Mouse (Mus musculus) MEL (cell line): ENCODE results near the gene Lin52. TPM values are rescaled to one million over a fixed set of nuclear protein-coding genes. Genes with fewer than 3 reads are reported as not detected.

Experiments
- DNase-seq: peaks from one replicate; pipeline ENCODE4 v3.0.0; 2011; ENCODE audit warnings: low read depth, low spot score
- H3K27ac ChIP-seq: 2 replicates; pipeline ENCODE4 v1.5.1; 2012; ENCODE audit warnings: low read depth, mild to moderate bottlenecking, control low read depth, low read length, moderate library complexity; ENCODE audit not compliant: control insufficient read depth
- H3K27me3 ChIP-seq, 2 experiments: fragments of 150-350 bp in 1 of 2; sonication (generic) in 1 of 2; 2 replicates each; pipeline ENCODE4 v1.6.1; 2012; ENCODE audit warnings: low read length in 2 of 2, mild to moderate bottlenecking in 2 of 2, improper control_type of control experiment in 1 of 2, moderate library complexity in 1 of 2; ENCODE audit not compliant: insufficient read depth in 2 of 2, control insufficient read depth in 1 of 2
- H3K36me3 ChIP-seq, 2 experiments: 2 replicates each; pipeline ENCODE4 v1.6.1; 2012 to 2014; ENCODE audit warnings: low read length in 2 of 2, improper control_type of control experiment in 1 of 2, inconsistent platforms in 1 of 2, mild to moderate bottlenecking in 1 of 2; ENCODE audit not compliant: insufficient read depth in 2 of 2, control insufficient read depth in 1 of 2
- H3K4me1 ChIP-seq, 2 experiments: fragments of 150-350 bp in 1 of 2; sonication (generic) in 1 of 2; 2 replicates each; pipeline ENCODE4 v1.6.1; 2012; ENCODE audit warnings: low read length in 2 of 2, improper control_type of control experiment in 1 of 2, mild to moderate bottlenecking in 1 of 2; ENCODE audit not compliant: insufficient read depth in 2 of 2, control insufficient read depth in 1 of 2
- H3K4me3 ChIP-seq, 2 experiments: fragments of 150-350 bp in 1 of 2; sonication (generic) in 1 of 2; 2 replicates each; pipeline ENCODE4 v1.5.1; 2012; ENCODE audit warnings: low read depth in 2 of 2, low read length in 2 of 2, mild to moderate bottlenecking in 2 of 2, moderate library complexity in 2 of 2, control low read depth in 1 of 2, improper control_type of control experiment in 1 of 2; ENCODE audit not compliant: control insufficient read depth in 1 of 2, insufficient read depth in 1 of 2
- H3K79me2 ChIP-seq: 2 replicates; pipeline ENCODE4 v1.6.1; 2012; ENCODE audit warnings: mild to moderate bottlenecking, low read length, moderate library complexity; ENCODE audit not compliant: control insufficient read depth, poor library complexity, insufficient read depth
- H3K9ac ChIP-seq: 2 replicates; pipeline ENCODE4 v1.6.1; 2012; ENCODE audit warnings: low read depth, mild to moderate bottlenecking, control low read depth, low read length, moderate library complexity; ENCODE audit not compliant: control insufficient read depth, poor library complexity, severe bottlenecking
- H3K9me3 ChIP-seq: fragments of 150-350 bp; sonication (generic); replicated peaks from 2 replicates; pipeline ENCODE4 v1.6.1; 2012; ENCODE audit warnings: mild to moderate bottlenecking, low read length, improper control_type of control experiment, moderate library complexity; ENCODE audit not compliant: insufficient read depth
- CHD1 ChIP-seq: IDR thresholded peaks from 2 replicates; pipeline ENCODE4 v1.6.1; 2012; ENCODE audit warnings: low read depth, mild to moderate bottlenecking, inconsistent platforms, low read length, improper control_type of control experiment
- EP300 ChIP-seq, 2 experiments: IDR thresholded peaks; 2 replicates each; pipeline ENCODE4 v1.6.1; 2011; ENCODE audit warnings: improper control_type of control experiment in 2 of 2, low read length in 2 of 2, low read depth in 1 of 2, mild to moderate bottlenecking in 1 of 2
- JUND ChIP-seq: IDR thresholded peaks from 2 replicates; pipeline ENCODE4 v1.6.1; 2011; ENCODE audit warnings: low read depth, mild to moderate bottlenecking, improper control_type of control experiment, low read length
- MAFK ChIP-seq: IDR thresholded peaks from 2 replicates; pipeline ENCODE4 v1.6.1; 2011; ENCODE audit warnings: low read depth, mild to moderate bottlenecking, low read length, improper control_type of control experiment, borderline replicate concordance
- MYB ChIP-seq: IDR thresholded peaks from 2 replicates; pipeline ENCODE4 v1.6.1; 2011; ENCODE audit warnings: mild to moderate bottlenecking, low read depth, low read length, improper control_type of control experiment
- NELFE ChIP-seq: IDR thresholded peaks from 2 replicates; pipeline ENCODE4 v1.6.1; 2011; ENCODE audit warnings: low read depth, low read length, improper control_type of control experiment
- NRF1 ChIP-seq: IDR thresholded peaks from 2 replicates; pipeline ENCODE4 v1.6.1; 2014; ENCODE audit warnings: low read depth, mild to moderate bottlenecking, inconsistent platforms, low read length, improper control_type of control experiment, moderate library complexity; ENCODE audit not compliant: poor library complexity, insufficient read depth, severe bottlenecking
- POLR2A ChIP-seq, 2 experiments: IDR thresholded peaks; 2 replicates each; pipeline ENCODE4 v1.6.1; 2011 to 2012; ENCODE audit warnings: low read length in 2 of 2, mild to moderate bottlenecking in 2 of 2, control low read depth in 1 of 2, improper control_type of control experiment in 1 of 2, low read depth in 1 of 2, moderate library complexity in 1 of 2; ENCODE audit not compliant: control insufficient read depth in 1 of 2, insufficient read depth in 1 of 2, poor library complexity in 1 of 2
- POLR2AphosphoS2 ChIP-seq: IDR thresholded peaks from 2 replicates; pipeline ENCODE4 v1.6.1; 2011; ENCODE audit warnings: low read length, improper control_type of control experiment
- RCOR1 ChIP-seq: IDR thresholded peaks from 2 replicates; pipeline ENCODE4 v1.6.1; 2012; ENCODE audit warnings: low read depth, mild to moderate bottlenecking, inconsistent platforms, low read length, improper control_type of control experiment
- SIN3A ChIP-seq: IDR thresholded peaks from 2 replicates; pipeline ENCODE4 v1.6.1; 2012; ENCODE audit warnings: low read length, improper control_type of control experiment, inconsistent platforms
- SMC3 ChIP-seq: IDR thresholded peaks from 2 replicates; pipeline ENCODE4 v1.6.1; 2011; ENCODE audit warnings: low read depth, low read length, improper control_type of control experiment
- TAL1 ChIP-seq: IDR thresholded peaks from 2 replicates; pipeline ENCODE4 v1.6.1; 2012; ENCODE audit warnings: mild to moderate bottlenecking, inconsistent platforms, low read length, moderate library complexity, mixed read lengths
- TBP ChIP-seq: IDR thresholded peaks from 2 replicates; pipeline ENCODE4 v1.8.0; 2011; ENCODE audit warnings: low read depth, low read length, improper control_type of control experiment
- USF2 ChIP-seq, 2 experiments: IDR thresholded peaks; 2 replicates each; pipeline ENCODE4 v1.6.1; 2011 to 2012; ENCODE audit warnings: improper control_type of control experiment in 2 of 2, low read length in 2 of 2, borderline replicate concordance in 1 of 2, inconsistent platforms in 1 of 2, low read depth in 1 of 2, mild to moderate bottlenecking in 1 of 2; ENCODE audit not compliant: insufficient read depth in 1 of 2
- polyA plus RNA-seq, 2 experiments: library from polyadenylated mRNA; stranded (reverse) in 1 of 2; unstranded in 1 of 2; fragments of >175 nt in 1 of 2; fragments of >200 nt in 1 of 2; gene quantifications; 2 replicates each; pipeline versions ENCODE4 v1.2.1 to v1.2.4; 2012; ENCODE audit warnings: low replicate concordance in 2 of 2, low read depth in 1 of 2; ENCODE audit not compliant: insufficient read length in 2 of 2, insufficient read depth in 1 of 2, missing spikeins in 1 of 2
- total RNA-seq: library from RNA; depleted of rRNA; stranded (reverse); fragments of 300-350 nt; gene quantifications from 2 replicates; pipeline ENCODE4 v1.2.3, GENCODE M21; 2012

Gene Lin52
- total and polyA plus RNA-seq, 3 experiments, result 6.7 to 7.7 TPM; not detected in 1

- Histone ChIP-seq H3K27me3 (no peaks in the 10 kb centered on the region), H3K79me2 (peaks cover 13% of the 10 kb centered on the region), H3K4me1 (peaks cover 3 to 12% of the 10 kb centered on the region in 2 experiments; a peak in 3 of 4 replicates), H3K36me3 (peaks cover 0 to 17% of the 10 kb centered on the region in 2 experiments; a peak in 2 of 4 replicates), H3K27ac (no peak overlapping the region), H3K9me3 (no peaks in the 10 kb centered on the region), H3K9ac (peak overlapping the region; percentile 61), H3K4me3 (peak overlapping the region; percentile 77 to 89)
- TF ChIP-seq MYB (no peak), USF2 (IDR thresholded peaks at IDR 0.05; ENCODE audit: borderline replicate concordance in 1 of 2, insufficient read depth in 1 of 2, low read depth in 1 of 2, low read length in 2 of 2) (no peak)
- no peak for DNase-seq
Measured at GRCm38 (mm10) chr12:84450351-84450717, 888 bp upstream of the Lin52 start.

GRCm38 (mm10) chr12:84451801-84452200, 579 bp downstream of the Lin52 start:
- no peaks in the 10 kb centered on the region for H3K9me3 ChIP-seq
- no peak for TF ChIP-seq JUND
- TF ChIP-seq MAFK, result no peak
- TF ChIP-seq TBP, result no peak
- no peak for TF ChIP-seq SMC3
- no peak for TF ChIP-seq TAL1
- TF ChIP-seq NRF1, result no peak
- 0 out of 2 replicates have a peak, but pooled peaks have one; percentile 25 for TF ChIP-seq NELFE
- H3K36me3 ChIP-seq, result peaks cover 0 to 17% of the 10 kb centered on the region in 2 experiments; a peak in 3 of 4 replicates
- H3K4me3 ChIP-seq, result peak overlapping the region; percentile 72 to 85
- H3K27me3 ChIP-seq, result no peaks in the 10 kb centered on the region
- peaks cover 13% of the 10 kb centered on the region for H3K79me2 ChIP-seq
- H3K27ac ChIP-seq, result peak overlapping the region; percentile 78
- H3K4me1 ChIP-seq, result peaks cover 3 to 12% of the 10 kb centered on the region in 2 experiments; a peak in 3 of 4 replicates
- H3K9ac ChIP-seq, result peak overlapping the region; percentile 87
- no peak for DNase-seq

- Histone ChIP-seq H3K27ac (no peak overlapping the region), H3K79me2 (peaks cover 9% of the 10 kb centered on the region), H3K9ac (no peak overlapping the region), H3K27me3 (no peaks in the 10 kb centered on the region), H3K36me3 (peaks cover 14 to 23% of the 10 kb centered on the region in 2 experiments), H3K4me3 (no peak overlapping the region), H3K9me3 (no peaks in the 10 kb centered on the region), H3K4me1 (peaks cover 0 to 12% of the 10 kb centered on the region in 2 experiments; a peak in 2 of 4 replicates)
- no peak for DNase-seq
- no peak for TF ChIP-seq POLR2A (IDR thresholded peaks at IDR 0.05; ENCODE audit: control insufficient read depth in 1 of 2, insufficient read depth in 1 of 2, low read depth in 1 of 2, low read length in 2 of 2, poor library complexity in 1 of 2)
- TF ChIP-seq EP300 (IDR thresholded peaks at IDR 0.05; ENCODE audit: low read depth in 1 of 2, low read length in 2 of 2), result no peak
- TF ChIP-seq RCOR1, result no peak
- TF ChIP-seq POLR2AphosphoS2, result no peak
- TF ChIP-seq SIN3A, result no peak
- TF ChIP-seq CHD1, result no peak
Measured at GRCm38 (mm10) chr12:84456911-84457310, 5.7 kb downstream of the Lin52 start.
